ENCODE assay signal across 9 mouse cellular contexts in the genomic region with DNA sequence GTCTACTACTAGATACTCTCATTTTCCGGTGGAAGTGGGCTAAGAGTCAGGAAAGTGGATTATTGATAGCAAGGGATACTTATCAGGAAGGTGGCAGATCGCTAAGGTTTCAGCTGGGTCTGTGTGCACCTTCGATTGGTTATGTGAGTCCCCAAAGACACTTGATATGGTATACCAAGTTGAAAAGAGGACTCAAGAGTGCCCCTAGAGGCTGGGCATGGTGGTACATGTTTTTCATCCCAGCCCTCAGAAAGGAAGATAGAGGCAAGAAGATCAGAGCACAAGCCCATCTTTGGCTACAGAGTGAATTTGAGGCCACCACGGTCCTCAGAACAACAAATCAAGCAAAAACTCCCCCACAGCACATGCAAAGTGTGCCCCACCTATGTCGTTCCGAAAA. TPM values are rescaled to one million over a fixed set of nuclear protein-coding genes. Genes with fewer than 3 reads are reported as not detected.
DNase-seq lines count a peak whose midpoint lies in the region; ATAC-seq lines count a peak whose summit lies in the region.
"Had no signal": no experiment of that assay in that cellular context is flagged by ENCODE, and none has a peak within 500 bp of the region (broad histone marks: within the 10 kb centered on the region; RNA-seq: fewer than 3 reads in every experiment).

No protein-coding gene starts in this region.

- no peak overlapping the region for H3K4me3 ChIP-seq in heart, embryonic 11.5 days (ENCODE audit: low read depth, low read length)
- no peak overlapping the region for H3K4me3 ChIP-seq in forebrain, embryonic 12.5 days (replicated peaks)
- H3K4me3 ChIP-seq: neural tube, embryonic 13.5 days had no signal

- WGBS in heart, embryonic 11.5 days (ENCODE audit: insufficient replicate concordance): 75% methylated on average over 6 of the region's 6 CpGs
- 74% methylated on average over 6 of the region's 6 CpGs for WGBS in forebrain, embryonic 12.5 days

- no peak overlapping the region for H3K27ac ChIP-seq in heart, embryonic 11.5 days (ENCODE audit: low read depth, low read length)
- no peak overlapping the region for H3K27ac ChIP-seq in forebrain, embryonic 12.5 days
- H3K27ac ChIP-seq: neural tube, embryonic 13.5 days had no signal

- no peak overlapping the region for H3K9ac ChIP-seq in heart, embryonic 11.5 days (ENCODE audit: low read depth, low read length)
- H3K9ac ChIP-seq in forebrain, embryonic 12.5 days: no peak overlapping the region
- H3K9ac ChIP-seq: neural tube, embryonic 13.5 days had no signal

- peak; percentile 19 for DNase-seq in heart, adult 8-10 months (ENCODE audit: low spot score)
- DNase-seq in ES-CJ7 (ENCODE audit: low read depth, low spot score) (peak; percentile 60), adipocyte (ENCODE audit: low spot score) (no peak)
- peak; percentile 8 for DNase-seq in kidney, postnatal 14 days
- peak; percentile 30 to 67 for DNase-seq in spleen, adult 18-20 months
- no peak for DNase-seq in urinary bladder, postnatal 14 days (ENCODE audit: low spot score)

- no peak for ATAC-seq in heart, embryonic 11.5 days (replicated peaks; ENCODE audit: insufficient number of reproducible peaks, low FRiP score, low TSS enrichment)
- ATAC-seq in forebrain, embryonic 12.5 days (ENCODE audit: low FRiP score): no peak

- no peaks in the 10 kb centered on the region for H3K9me3 ChIP-seq in heart, embryonic 11.5 days (replicated peaks; ENCODE audit: control insufficient read depth, low read length)
- no peaks in the 10 kb centered on the region for H3K9me3 ChIP-seq in forebrain, embryonic 12.5 days
- H3K9me3 ChIP-seq: neural tube, embryonic 13.5 days had no signal

- no peaks in the 10 kb centered on the region for H3K4me1 ChIP-seq in heart, embryonic 11.5 days (ENCODE audit: control insufficient read depth, insufficient read depth, low read length)
- H3K4me1 ChIP-seq in forebrain, embryonic 12.5 days: no peaks in the 10 kb centered on the region; the same call in 1 of the 2 replicates
- H3K4me1 ChIP-seq: neural tube, embryonic 13.5 days had no signal

- H3K4me2 ChIP-seq in heart, embryonic 11.5 days: no peak overlapping the region
- H3K4me2 ChIP-seq in forebrain, embryonic 12.5 days: no peak overlapping the region
- H3K4me2 ChIP-seq: neural tube, embryonic 13.5 days had no signal

- no peaks in the 10 kb centered on the region for H3K27me3 ChIP-seq in heart, embryonic 11.5 days (ENCODE audit: control insufficient read depth, insufficient read depth, low read length)
- H3K27me3 ChIP-seq in forebrain, embryonic 12.5 days: no peaks in the 10 kb centered on the region
- H3K27me3 ChIP-seq: neural tube, embryonic 13.5 days had no signal

- H3K36me3 ChIP-seq in heart, embryonic 11.5 days (ENCODE audit: control insufficient read depth, insufficient read depth, low read length): no peaks in the 10 kb centered on the region
- H3K36me3 ChIP-seq in forebrain, embryonic 12.5 days (replicated peaks): no peaks in the 10 kb centered on the region
- H3K36me3 ChIP-seq: neural tube, embryonic 13.5 days had no signal

RNA-seq across cellular contexts. Expression of a gene that starts 25.3 kb away (rescaled TPM):
- 10 to 100 TPM; 13.3 to 19.1 (median 15.7) TPM for total RNA-seq in heart, adult 8-10 months (2022)
- polyA plus RNA-seq in heart, embryonic 11.5 days (2014; fragmentation: Nextera tagmentation; extraction: Ambion mirVana): 4.1 and 4.9 TPM in 2 replicates
- polyA plus RNA-seq in forebrain, embryonic 12.5 days (2016; fragmentation: Nextera tagmentation; extraction: Ambion mirVana): 4.1 and 4.7 TPM in 2 replicates

Comparison
In these comparisons a context has a peak if more than half of its experiments do, and no peak if none do; other contexts are left out.
1. DNase-seq: peak in heart, adult 8-10 months (single experiment), ES-CJ7 (single experiment), kidney, postnatal 14 days (single experiment) and spleen, adult 18-20 months (2 of 2); none in urinary bladder, postnatal 14 days (single experiment) and adipocyte (single experiment).